Mouse (Mus musculus) lung, postnatal 0 days (tissue): ENCODE measurements at regions not wholly inside any gene's neighbourhood (a gene's known extent, or its start where the extent isn't known, plus 50 kb on each side); places are given as distances from the start of the nearest gene placed in this dataset.

Experiments
- CTCF ChIP-seq: IDR thresholded peaks from 2 replicates; pipeline ENCODE4 v1.5.1; 2016; ENCODE audit warnings: antibody characterized with exemption, mild to moderate bottlenecking
- EP300 ChIP-seq: IDR thresholded peaks from 2 replicates; pipeline ENCODE4 v1.6.1; 2016; ENCODE audit warnings: antibody characterized with exemption, mild to moderate bottlenecking, control low read depth

DNA sequence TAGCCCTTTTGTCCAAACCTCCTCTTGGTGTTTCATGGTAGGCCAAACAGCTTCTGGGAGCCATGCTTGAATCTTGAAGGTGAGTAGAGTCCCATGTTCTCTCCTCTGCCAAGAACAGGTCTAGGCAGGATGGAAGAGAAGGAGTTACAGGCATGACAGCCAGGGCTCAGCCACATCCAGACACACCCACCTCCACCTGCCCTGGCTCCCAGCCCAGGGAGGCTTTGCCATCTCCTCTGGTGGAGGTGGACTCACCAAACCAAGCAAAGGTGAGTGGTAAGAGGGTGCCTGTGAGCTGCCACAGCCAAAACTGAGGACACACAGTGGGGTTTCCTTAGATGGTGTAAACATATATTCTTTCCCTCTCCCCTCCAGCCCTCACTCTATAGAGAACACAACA is 78.0 kb downstream of the Amer3 start:
- TF ChIP-seq CTCF (no peak), EP300 (no peak)
